Mouse (Mus musculus) ES-Bruce4 (cell line): ENCODE measurements around the gene Asb1. TPM values are rescaled to one million over a fixed set of nuclear protein-coding genes. Genes with fewer than 3 reads are reported as not detected.

Experiments used
- H3K27ac ChIP-seq: 2 replicates; pipeline ENCODE4 v1.5.1; 2012; ENCODE audit warnings: low read length, inconsistent platforms; ENCODE audit not compliant: insufficient read depth
- H3K27me3 ChIP-seq: 2 replicates; pipeline ENCODE4 v1.6.1; 2012; ENCODE audit warnings: mild to moderate bottlenecking, low read length, inconsistent platforms; ENCODE audit not compliant: control insufficient read depth, poor library complexity, insufficient read depth, severe bottlenecking
- H3K36me3 ChIP-seq: 2 replicates; pipeline ENCODE4 v1.6.1; 2012; ENCODE audit warnings: inconsistent platforms, mild to moderate bottlenecking, low read length, moderate library complexity; ENCODE audit not compliant: control insufficient read depth, poor library complexity, insufficient read depth, severe bottlenecking
- H3K4me1 ChIP-seq: one replicate; pipeline ENCODE4 v1.8.1; 2011; ENCODE audit warnings: low read length; ENCODE audit not compliant: control insufficient read depth, insufficient read depth
- H3K4me3 ChIP-seq: 2 replicates; pipeline ENCODE4 v1.5.1; 2011; ENCODE audit warnings: low read depth, mild to moderate bottlenecking, low read length
- H3K9ac ChIP-seq: 2 replicates; pipeline ENCODE4 v1.6.1; 2012; ENCODE audit warnings: low read depth, mild to moderate bottlenecking, inconsistent platforms; ENCODE audit not compliant: poor library complexity, severe bottlenecking
- H3K9me3 ChIP-seq: replicated peaks from 2 replicates; pipeline ENCODE4 v1.6.1; 2012; ENCODE audit warnings: mild to moderate bottlenecking, low read length, inconsistent platforms; ENCODE audit not compliant: control insufficient read depth, poor library complexity, insufficient read depth, severe bottlenecking
- CTCF ChIP-seq: IDR thresholded peaks from one replicate; pipeline ENCODE4 v1.8.1; 2011; ENCODE audit warnings: low read depth, low read length
- EP300 ChIP-seq: IDR thresholded peaks from 2 replicates; pipeline ENCODE4 v1.6.1; 2011; ENCODE audit warnings: low read depth, low read length; ENCODE audit not compliant: insufficient read depth
- POLR2A ChIP-seq: IDR thresholded peaks from one replicate; pipeline ENCODE4 v1.8.1; 2011; ENCODE audit warnings: low read length; ENCODE audit not compliant: insufficient read depth
- polyA plus RNA-seq: library from polyadenylated mRNA; stranded (reverse); fragments of >200 nt; gene quantifications from 2 replicates; pipeline ENCODE4 v1.2.4, GENCODE M21; 2011; ENCODE audit warnings: low read depth; ENCODE audit not compliant: missing spikeins, insufficient read depth, insufficient read length

The Asb1 gene
- polyA plus RNA-seq, 1 experiment, result 9.5 TPM

DNA sequence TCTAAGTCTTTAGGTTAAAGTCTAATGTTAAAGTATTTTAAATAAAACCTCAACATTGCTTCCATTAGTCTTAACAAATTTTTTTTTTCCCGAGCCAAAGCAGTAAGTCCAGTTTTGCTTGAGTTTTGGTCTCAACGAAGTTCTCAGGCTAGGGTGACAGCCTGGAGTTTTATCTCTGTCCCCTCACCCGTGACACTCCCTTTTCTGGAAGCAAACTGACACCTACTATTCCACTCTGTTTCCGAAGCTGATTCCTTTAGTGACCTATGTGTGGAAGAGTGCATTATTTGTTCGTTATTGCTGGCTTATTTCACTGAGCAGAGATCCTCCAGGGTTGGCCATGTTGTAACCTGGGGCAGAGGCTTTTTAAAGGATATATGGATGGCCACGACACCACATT, 1.1 kb upstream of the Asb1 start:
- peaks cover 5% of the 10 kb centered on the region for H3K4me1 ChIP-seq
- H3K9ac ChIP-seq, result peak overlapping the region; percentile 43; the same call in 1 of the 2 replicates

DNA sequence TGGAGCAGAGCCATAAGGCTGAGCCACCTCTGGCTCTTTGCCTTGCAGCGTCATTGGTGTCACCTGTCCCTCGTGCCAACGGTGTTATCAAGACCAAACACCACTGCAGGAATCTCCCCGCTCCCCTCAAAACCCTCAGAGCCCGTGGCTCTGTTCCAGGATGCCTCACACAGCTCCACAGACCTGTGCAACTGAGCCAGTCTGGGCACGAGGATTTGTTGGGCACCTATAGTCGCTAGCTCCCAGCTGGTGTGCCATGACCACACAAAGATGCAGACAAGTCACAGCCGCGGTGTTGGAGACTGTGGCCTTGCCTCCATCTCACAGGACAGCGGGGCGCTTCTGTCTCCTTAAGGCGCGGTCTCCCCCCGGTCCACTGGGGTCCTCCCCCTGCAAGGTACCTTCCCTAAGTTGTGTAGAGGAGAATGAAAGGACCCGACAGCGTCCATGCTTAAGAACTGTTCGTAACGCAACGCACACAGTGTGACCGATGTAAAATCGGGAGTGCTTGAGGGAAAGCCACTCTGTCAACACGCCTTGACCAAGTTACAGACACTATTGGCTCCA, 557 bp upstream of the Asb1 start:
- Histone ChIP-seq H3K9me3 (no peaks in the 10 kb centered on the region), H3K36me3 (no peaks in the 10 kb centered on the region), H3K27ac (peak overlapping the region; percentile 57; the same call in 1 of the 2 replicates), H3K9ac (peak overlapping the region; percentile 43), H3K4me1 (peaks cover 5% of the 10 kb centered on the region), H3K4me3 (peak overlapping the region; percentile 89), H3K27me3 (no peaks in the 10 kb centered on the region)
- no peak for TF ChIP-seq EP300
- TF ChIP-seq CTCF, result no peak
- no peak for TF ChIP-seq POLR2A

More for the DNA sequence above, 1.1 kb upstream of the Asb1 start:
- TF ChIP-seq EP300 (no peak), CTCF (no peak), POLR2A (no peak)
- Histone ChIP-seq H3K27ac (peak overlapping the region; percentile 57), H3K9me3 (no peaks in the 10 kb centered on the region), H3K4me3 (peak overlapping the region; percentile 89), H3K36me3 (no peaks in the 10 kb centered on the region), H3K27me3 (no peaks in the 10 kb centered on the region)

GRCm38 (mm10) chr1:91541042-91541592, 773 bp downstream of the Asb1 start:
- H3K4me1 ChIP-seq, result no peaks in the 10 kb centered on the region
- H3K9ac ChIP-seq, result peak overlapping the region; percentile 70
- H3K4me3 ChIP-seq, result peak overlapping the region; percentile 93
- H3K36me3 ChIP-seq, result no peaks in the 10 kb centered on the region
- H3K9me3 ChIP-seq, result no peaks in the 10 kb centered on the region
- no peaks in the 10 kb centered on the region for H3K27me3 ChIP-seq
- no peak for TF ChIP-seq CTCF
- no peak for TF ChIP-seq POLR2A
- TF ChIP-seq EP300, result no peak
- H3K27ac ChIP-seq, result no peak overlapping the region

- H3K4me1 ChIP-seq, result no peaks in the 10 kb centered on the region
- no peak overlapping the region for H3K4me3 ChIP-seq
- no peak overlapping the region for H3K27ac ChIP-seq
- no peaks in the 10 kb centered on the region for H3K36me3 ChIP-seq
- H3K27me3 ChIP-seq, result no peaks in the 10 kb centered on the region
- TF ChIP-seq CTCF (no peak), EP300 (no peak), POLR2A (no peak)
- no peaks in the 10 kb centered on the region for H3K9me3 ChIP-seq
- H3K9ac ChIP-seq, result no peak overlapping the region
Measured at GRCm38 (mm10) chr1:91543974-91544373, 3.6 kb downstream of the Asb1 start.

DNA sequence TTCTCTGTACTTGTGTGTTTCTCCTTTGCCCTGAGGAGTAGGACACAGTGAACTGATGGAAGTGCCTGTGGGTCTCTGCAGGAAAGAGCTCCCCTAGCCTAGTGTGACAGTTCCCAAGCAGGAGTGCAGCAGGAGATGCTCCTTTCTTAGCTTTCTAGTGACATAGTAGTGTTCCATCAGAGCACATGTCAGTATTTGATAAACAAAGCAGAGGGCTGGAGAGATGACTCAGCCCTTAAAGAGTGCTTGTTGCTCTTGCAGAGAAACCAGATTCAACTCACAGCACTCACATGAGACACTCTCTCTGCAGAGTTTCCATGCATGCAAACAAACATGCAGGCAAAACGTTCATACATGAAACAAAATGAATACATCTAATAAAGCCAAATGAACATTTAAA, 4.9 kb downstream of the Asb1 start:
- H3K4me3 ChIP-seq, result no peak overlapping the region
- no peaks in the 10 kb centered on the region for H3K9me3 ChIP-seq
- no peak overlapping the region for H3K9ac ChIP-seq
- H3K36me3 ChIP-seq, result no peaks in the 10 kb centered on the region
- no peak overlapping the region for H3K27ac ChIP-seq
- peaks cover 1% of the 10 kb centered on the region for H3K4me1 ChIP-seq
- no peaks in the 10 kb centered on the region for H3K27me3 ChIP-seq
- TF ChIP-seq POLR2A (no peak), EP300 (no peak), CTCF (no peak)

GRCm38 (mm10) chr1:91547567-91547966, 7.2 kb downstream of the Asb1 start:
- Histone ChIP-seq H3K27ac (peak overlapping the region; percentile 7; the same call in 1 of the 2 replicates), H3K9me3 (no peaks in the 10 kb centered on the region), H3K9ac (no peak overlapping the region), H3K27me3 (no peaks in the 10 kb centered on the region), H3K4me1 (peaks cover 1% of the 10 kb centered on the region), H3K36me3 (no peaks in the 10 kb centered on the region), H3K4me3 (no peak overlapping the region)
- TF ChIP-seq CTCF (no peak), EP300 (no peak), POLR2A (no peak)
